Mouse (Mus musculus) adrenal gland, adult 2 months (tissue): ENCODE measurements at regions not wholly inside any gene's neighbourhood (a gene's known extent, or its start where the extent isn't known, plus 50 kb on each side); places are given as distances from the start of the nearest gene placed in this dataset.
A peak's percentile ranks its signal among the peaks of the same experiment; 100 is the strongest.

Experiments
- DNase-seq: peaks from one replicate; pipeline ENCODE4 v3.0.0; 2021

- DNase-seq: no peak
Observed at GRCm38 (mm10) chr17:87867611-87868010, 53.2 kb upstream of the Rpl36-ps4 start.

DNA sequence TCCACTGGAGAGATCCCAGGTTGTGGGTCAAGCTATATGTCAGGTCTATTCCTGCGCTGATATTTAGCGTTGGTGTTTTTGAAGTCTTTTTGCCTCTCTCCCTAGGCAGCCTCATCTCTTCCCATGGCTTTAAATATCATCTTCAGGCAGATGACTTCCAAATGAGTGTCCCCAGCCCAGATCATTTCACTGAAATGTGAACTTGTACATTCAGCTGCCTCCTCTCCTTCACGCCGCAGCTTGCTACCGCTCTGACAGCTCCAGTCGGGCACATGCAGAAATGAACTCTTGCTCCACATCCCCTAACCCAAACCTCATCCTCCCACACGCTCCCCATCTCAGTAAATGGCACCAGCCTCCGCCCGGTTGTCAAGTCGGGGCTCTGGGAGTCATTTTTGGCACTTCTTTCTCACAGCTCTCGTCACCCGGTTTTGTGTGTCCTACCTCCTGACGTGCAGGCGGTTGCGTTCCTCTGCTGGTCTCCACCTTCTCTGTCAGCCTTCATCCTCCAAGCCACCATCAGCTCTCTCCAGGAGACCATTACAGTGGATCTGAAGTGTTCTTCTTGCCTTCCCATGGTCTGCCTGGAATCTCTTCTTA, 54.0 kb upstream of the Rpl36-ps4 start:
- DNase-seq: no peak

GRCm38 (mm10) chr17:87866165-87866564, 54.6 kb upstream of the Rpl36-ps4 start:
- no peak for DNase-seq

DNA sequence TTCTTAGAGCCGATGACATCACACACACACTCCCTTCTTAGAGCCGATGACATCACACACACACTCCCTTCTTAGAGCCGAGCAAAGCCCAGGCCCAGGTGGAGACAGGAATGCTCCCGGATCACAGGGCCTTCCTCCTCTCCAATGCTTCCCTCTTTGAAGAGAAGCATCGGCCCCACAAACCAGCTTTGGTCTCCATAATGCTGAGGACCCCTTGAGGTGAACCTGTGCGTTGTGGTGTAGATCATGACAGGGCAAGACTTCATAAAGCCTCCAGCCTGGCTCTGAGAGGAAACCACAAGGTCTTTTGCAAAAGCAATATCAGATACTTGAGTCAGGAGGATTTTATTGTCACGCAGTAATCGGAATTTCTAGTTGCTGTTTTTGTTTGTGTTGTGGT, 55.3 kb upstream of the Rpl36-ps4 start:
- DNase-seq: no peak

- DNase-seq: no peak
Observed at GRCm38 (mm10) chr17:87864842-87865241, 55.9 kb upstream of the Rpl36-ps4 start.

GRCm38 (mm10) chr17:87861587-87861986, 59.2 kb upstream of the Rpl36-ps4 start:
- peak; percentile 62 for DNase-seq

GRCm38 (mm10) chr17:87851456-87851855, 53.7 kb upstream of the Kcnk12 start:
- DNase-seq: peak; percentile 68

DNA sequence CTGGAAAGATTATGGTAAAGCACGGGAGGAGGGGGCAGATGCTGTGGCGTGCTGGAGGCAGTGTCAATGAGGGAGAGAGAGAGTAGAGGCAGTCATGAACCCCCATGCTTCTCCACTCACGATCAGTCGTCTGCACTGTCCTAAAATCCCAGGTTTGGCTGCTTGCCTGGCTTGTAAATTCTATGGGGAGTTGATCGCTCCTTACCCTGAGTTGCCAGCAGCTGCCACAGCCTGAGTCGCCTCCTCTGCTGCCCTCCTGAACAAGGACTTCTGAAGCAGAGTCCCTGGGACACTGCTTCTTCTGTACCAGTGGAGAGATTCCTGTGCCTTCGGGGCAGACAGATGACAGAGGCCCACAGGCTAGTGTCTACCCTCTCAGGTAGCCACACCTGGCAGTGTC, 52.1 kb upstream of the Kcnk12 start:
- peak; percentile 36 for DNase-seq

DNA sequence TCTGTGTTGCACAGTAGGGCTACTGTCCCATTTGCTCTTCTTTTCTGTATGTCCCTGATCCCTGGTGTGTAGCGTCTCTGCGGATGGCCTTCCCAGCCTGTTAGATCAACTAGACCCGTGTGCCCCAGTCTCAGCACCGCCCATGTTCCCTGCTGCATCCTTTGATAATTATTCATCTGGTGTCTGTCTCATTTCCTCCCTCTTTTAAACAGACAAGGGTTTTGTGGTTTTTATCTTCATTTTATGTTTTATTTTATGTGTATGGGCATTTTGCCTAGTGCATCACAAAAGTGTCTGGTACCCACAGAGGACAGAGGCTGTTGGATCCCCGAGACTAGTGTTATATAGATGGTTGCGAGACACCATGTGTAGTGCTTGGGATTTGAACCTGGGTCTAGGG, 51.6 kb upstream of the Kcnk12 start:
- no peak for DNase-seq

- peak; percentile 51 for DNase-seq
Observed at GRCm38 (mm10) chr17:87848964-87849363, 51.2 kb upstream of the Kcnk12 start.
